Mouse (Mus musculus) intestine, embryonic 16.5 days (tissue): ENCODE results near the gene Pick1. TPM values are rescaled to one million over a fixed set of nuclear protein-coding genes. Genes with fewer than 3 reads are reported as not detected.
A peak's percentile ranks its signal among the peaks of the same experiment; 100 is the strongest.

Experiments used
- ATAC-seq: fragments of 200-750 bp; cut with Nextera tagmentation; 2 replicates; pipeline ENCODE4 v1.8.0; 2017; ENCODE audit warnings: moderate TSS enrichment, moderate library complexity
- H3K27ac ChIP-seq: fragments of 300-500 bp; sonication (generic); 2 replicates; pipeline ENCODE4 v1.5.1; 2014; ENCODE audit warnings: mild to moderate bottlenecking, low read length
- H3K27me3 ChIP-seq: fragments of 300-500 bp; sonication (generic); replicated peaks from 2 replicates; pipeline ENCODE4 v1.6.1; 2014; ENCODE audit warnings: low read length, control low read depth, mixed read lengths; ENCODE audit not compliant: control insufficient read depth, insufficient read depth
- H3K36me3 ChIP-seq: fragments of 300-500 bp; sonication (generic); 2 replicates; pipeline ENCODE4 v1.6.1; 2014; ENCODE audit warnings: low read length, control low read depth; ENCODE audit not compliant: control insufficient read depth, insufficient read depth
- H3K4me1 ChIP-seq: fragments of 300-500 bp; sonication (generic); 2 replicates; pipeline ENCODE4 v1.6.1; 2014; ENCODE audit warnings: low read length, control low read depth, mixed read lengths; ENCODE audit not compliant: control insufficient read depth, insufficient read depth
- H3K4me2 ChIP-seq: fragments of 300-500 bp; sonication (generic); 2 replicates; pipeline ENCODE4 v1.6.1; 2014; ENCODE audit warnings: low read depth, low read length, control low read depth
- H3K4me3 ChIP-seq: fragments of 300-500 bp; sonication (generic); 2 replicates; pipeline ENCODE4 v1.5.1; 2014; ENCODE audit warnings: mild to moderate bottlenecking, low read length
- H3K9ac ChIP-seq: fragments of 300-500 bp; sonication (generic); 2 replicates; pipeline ENCODE4 v1.6.1; 2014; ENCODE audit warnings: low read depth, low read length
- H3K9me3 ChIP-seq: fragments of 300-500 bp; sonication (generic); 2 replicates; pipeline ENCODE4 v1.6.1; 2016; ENCODE audit warnings: low read length, control low read depth; ENCODE audit not compliant: control insufficient read depth
- WGBS: fragments of 180-500 bp; shearing (Covaris S2); extraction: QIAGEN DNeasy Blood & Tissue Kit; methylation state at CpG from one replicate; pipeline ENCODE4 v1.1.7; 2014; 5-methylcytosine and 5-hydroxymethylcytosine counted together
- polyA plus RNA-seq: library from polyadenylated mRNA; unstranded; fragments of >200 nt; fragmentation: Nextera tagmentation; extraction: Ambion mirVana; gene quantifications from 2 replicates; pipeline ENCODE4 v1.2.1, GENCODE M21; 2015

Gene Pick1
- polyA plus RNA-seq = 51.2 and 56.2 TPM in 2 replicates

- ATAC-seq = peak; percentile 90
- WGBS = under 1% methylated on average over 51 of the region's 51 CpGs
- no peaks in the 10 kb centered on the region for H3K9me3 ChIP-seq
Observed at GRCm38 (mm10) chr15:79229058-79229821, at the start of gene Pick1, which contains the start of gene Gm49486. Gene Pick1 (plus strand): TSS chr15:79229173. Gene Gm49486 (plus strand): TSS chr15:79229391.

GRCm38 (mm10) chr15:79185213-79185612 is 43.8 kb upstream of the Pick1 start:
- Histone ChIP-seq H3K9ac (no peak overlapping the region), H3K4me3 (no peak overlapping the region), H3K27me3 (no peaks in the 10 kb centered on the region), H3K9me3 (no peaks in the 10 kb centered on the region), H3K4me2 (no peak overlapping the region), H3K4me1 (no peaks in the 10 kb centered on the region), H3K27ac (no peak overlapping the region), H3K36me3 (no peaks in the 10 kb centered on the region)
- 55% methylated on average over 10 of the region's 10 CpGs for WGBS
- no peak for ATAC-seq

More at GRCm38 (mm10) chr15:79229058-79229821, at the start of gene Pick1, which contains the start of gene Gm49486:
- Histone ChIP-seq H3K4me1 (no peaks in the 10 kb centered on the region), H3K4me3 (peak within 1 kb of the TSS; percentile 81), H3K27me3 (no peaks in the 10 kb centered on the region), H3K4me2 (peak within 1 kb of the TSS; percentile 94), H3K27ac (peak within 1 kb of the TSS; percentile 98), H3K36me3 (peaks cover 9% of the 10 kb centered on the region; the same call in 1 of the 2 replicates), H3K9ac (peak within 1 kb of the TSS; percentile 93)

GRCm38 (mm10) chr15:79187819-79188218 is 41.2 kb upstream of the Pick1 start:
- no peaks in the 10 kb centered on the region for H3K27me3 ChIP-seq
- H3K9me3 ChIP-seq = no peaks in the 10 kb centered on the region
- ATAC-seq = no peak
- no peaks in the 10 kb centered on the region for H3K4me1 ChIP-seq
- H3K36me3 ChIP-seq = no peaks in the 10 kb centered on the region
- WGBS = 86% methylated on average over 8 of the region's 8 CpGs
- no peak overlapping the region for H3K4me2 ChIP-seq
- H3K4me3 ChIP-seq = no peak overlapping the region
- no peak overlapping the region for H3K9ac ChIP-seq
- H3K27ac ChIP-seq = no peak overlapping the region

- WGBS = 91% methylated on average over 2 of the region's 2 CpGs
- Histone ChIP-seq H3K9me3 (no peaks in the 10 kb centered on the region), H3K4me2 (no peak overlapping the region), H3K9ac (no peak overlapping the region), H3K4me3 (no peak overlapping the region), H3K36me3 (no peaks in the 10 kb centered on the region), H3K4me1 (no peaks in the 10 kb centered on the region), H3K27me3 (no peaks in the 10 kb centered on the region), H3K27ac (no peak overlapping the region)
- ATAC-seq = no peak
Observed at GRCm38 (mm10) chr15:79191426-79191825, 37.5 kb upstream of the Pick1 start.

GRCm38 (mm10) chr15:79192450-79192849 is 36.5 kb upstream of the Pick1 start:
- H3K27ac ChIP-seq = no peak overlapping the region
- 86% methylated on average over 6 of the region's 6 CpGs for WGBS
- H3K9ac ChIP-seq = no peak overlapping the region
- no peak overlapping the region for H3K4me3 ChIP-seq
- H3K4me1 ChIP-seq = no peaks in the 10 kb centered on the region
- ATAC-seq = no peak
- H3K9me3 ChIP-seq = no peaks in the 10 kb centered on the region
- H3K36me3 ChIP-seq = no peaks in the 10 kb centered on the region
- no peak overlapping the region for H3K4me2 ChIP-seq
- H3K27me3 ChIP-seq = no peaks in the 10 kb centered on the region

GRCm38 (mm10) chr15:79192885-79193845 is 35.8 kb upstream of the Pick1 start:
- Histone ChIP-seq H3K4me3 (no peak overlapping the region), H3K9ac (no peak overlapping the region; the same call in 1 of the 2 replicates), H3K4me2 (peak overlapping the region; percentile 13; the same call in 1 of the 2 replicates), H3K27me3 (no peaks in the 10 kb centered on the region), H3K27ac (no peak overlapping the region), H3K9me3 (no peaks in the 10 kb centered on the region), H3K36me3 (no peaks in the 10 kb centered on the region), H3K4me1 (no peaks in the 10 kb centered on the region)
- 36% methylated on average over 27 of the region's 27 CpGs for WGBS
- peak; percentile 68 for ATAC-seq

GRCm38 (mm10) chr15:79194048-79194447 is 34.9 kb upstream of the Pick1 start:
- H3K9ac ChIP-seq = no peak overlapping the region
- no peaks in the 10 kb centered on the region for H3K9me3 ChIP-seq
- H3K4me2 ChIP-seq = no peak overlapping the region
- no peak for ATAC-seq
- H3K4me1 ChIP-seq = no peaks in the 10 kb centered on the region
- no peaks in the 10 kb centered on the region for H3K36me3 ChIP-seq
- H3K4me3 ChIP-seq = no peak overlapping the region
- no peak overlapping the region for H3K27ac ChIP-seq
- no peaks in the 10 kb centered on the region for H3K27me3 ChIP-seq
- WGBS = 76% methylated on average over 9 of the region's 9 CpGs

- no peaks in the 10 kb centered on the region for H3K36me3 ChIP-seq
- H3K4me3 ChIP-seq = no peak overlapping the region
- no peak overlapping the region for H3K9ac ChIP-seq
- H3K27me3 ChIP-seq = no peaks in the 10 kb centered on the region
- ATAC-seq = no peak
- H3K4me1 ChIP-seq = no peaks in the 10 kb centered on the region
- no peak overlapping the region for H3K4me2 ChIP-seq
- 83% methylated on average over 2 of the region's 2 CpGs for WGBS
- H3K9me3 ChIP-seq = no peaks in the 10 kb centered on the region
- H3K27ac ChIP-seq = no peak overlapping the region
Observed at GRCm38 (mm10) chr15:79194946-79195345, 34.0 kb upstream of the Pick1 start.

GRCm38 (mm10) chr15:79195492-79195891 is 33.5 kb upstream of the Pick1 start:
- H3K9ac ChIP-seq = no peak overlapping the region
- H3K9me3 ChIP-seq = no peaks in the 10 kb centered on the region
- H3K4me1 ChIP-seq = no peaks in the 10 kb centered on the region
- H3K27ac ChIP-seq = no peak overlapping the region
- H3K27me3 ChIP-seq = no peaks in the 10 kb centered on the region
- no peak for ATAC-seq
- no peak overlapping the region for H3K4me2 ChIP-seq
- no peaks in the 10 kb centered on the region for H3K36me3 ChIP-seq
- H3K4me3 ChIP-seq = no peak overlapping the region
- 84% methylated on average over 8 of the region's 8 CpGs for WGBS
